Mouse (Mus musculus) brain, embryonic 14.5 days (tissue): ENCODE measurements around the gene Rfx3.

Experiments used
- CTCF ChIP-seq: fragments of 200-500 bp; IDR thresholded peaks from 2 replicates; pipeline ENCODE4 v1.5.1; 2012; ENCODE audit warnings: inconsistent platforms, mild to moderate bottlenecking, moderate library complexity, borderline replicate concordance; ENCODE audit not compliant: insufficient read depth, insufficient read length; ENCODE audit errors: extremely low read depth
- POLR2A ChIP-seq: fragments of 200-500 bp; IDR thresholded peaks from 2 replicates; pipeline ENCODE4 v1.6.1; 2012; ENCODE audit warnings: mild to moderate bottlenecking, inconsistent platforms, borderline replicate concordance; ENCODE audit not compliant: poor library complexity, insufficient read depth, insufficient read length, severe bottlenecking; ENCODE audit errors: extremely low read depth

DNA sequence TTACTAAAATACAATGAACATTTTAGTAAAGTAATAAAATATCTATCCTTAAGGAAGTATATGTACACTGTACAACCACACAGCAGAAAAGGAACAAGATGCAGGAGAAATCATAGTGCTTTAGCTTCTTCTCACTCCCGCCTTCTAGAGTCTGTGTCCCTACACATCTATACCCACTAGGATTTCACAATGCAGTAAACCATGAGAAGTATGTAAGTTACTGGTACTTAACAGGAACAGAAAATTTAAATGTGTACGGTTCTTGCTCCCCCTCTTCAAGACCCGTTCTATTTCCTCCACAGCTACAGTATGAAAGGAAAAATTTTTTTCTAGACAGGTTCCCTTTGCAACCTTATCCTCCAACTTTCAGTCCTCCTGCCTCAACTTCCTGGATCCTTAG, 8.3 kb downstream of the Rfx3 start:
- no peak for TF ChIP-seq CTCF
- TF ChIP-seq POLR2A: no peak
